Mouse (Mus musculus) stomach, postnatal 0 days (tissue): ENCODE results near the gene Gk5.

Experiments
- CTCF ChIP-seq: IDR thresholded peaks from 2 replicates; pipeline ENCODE4 v1.5.1; 2016; ENCODE audit warnings: antibody characterized with exemption, low read depth, mild to moderate bottlenecking, moderate library complexity
- EP300 ChIP-seq: optimal IDR thresholded peaks from 2 replicates; pipeline ENCODE3; 2016; ENCODE audit warnings: antibody characterized with exemption

- TF ChIP-seq CTCF (no peak), EP300 (no peak)
Observed at GRCm38 (mm10) chr9:96118861-96119772, at the start of gene Gk5.
